12 mouse cellular contexts compared by ENCODE assay signal in genomic region chr2:106747342-106747741, GRCm38 (mm10). TPM values are rescaled to one million over a fixed set of nuclear protein-coding genes. Genes with fewer than 3 reads are reported as not detected.
DNase-seq lines count a peak whose midpoint lies in the region; ATAC-seq and TF ChIP-seq lines count a peak whose summit lies in the region.
"Had no signal": no experiment of that assay in that cellular context is flagged by ENCODE, and none has a peak within 500 bp of the region (broad histone marks: within the 10 kb centered on the region; RNA-seq: fewer than 3 reads in every experiment).

No protein-coding gene starts in this region.

- no peak for DNase-seq in kidney, postnatal 14 days
- no peak for DNase-seq in neural tube, embryonic 10.5 days (ENCODE audit: extremely low spot score, low spot score)
- no peak for DNase-seq in hindbrain, embryonic 14.5 days (ENCODE audit: low spot score)
- no peak for DNase-seq in ovary, adult 18-20 months (ENCODE audit: low spot score)
- DNase-seq: adrenal gland, postnatal 36 days; cerebellum, adult 11 months; heart, postnatal 10 days had no signal

- H3K36me3 ChIP-seq in kidney, embryonic 14.5 days (ENCODE audit: control insufficient read depth, insufficient read depth, low read length): no peaks in the 10 kb centered on the region
- H3K36me3 ChIP-seq in neural tube, embryonic 12.5 days: 0 out of 2 replicates have a peak, but pooled peaks cover 3% of the 10 kb centered on the region
- 0 out of 2 replicates have a peak, but pooled peaks cover 3% of the 10 kb centered on the region for H3K36me3 ChIP-seq in hindbrain, embryonic 14.5 days (replicated peaks; ENCODE audit: control insufficient read depth, insufficient read depth)
- H3K36me3 ChIP-seq: limb, embryonic 15.5 days; midbrain, embryonic 12.5 days had no signal

- peak; percentile 69 for ATAC-seq in kidney, embryonic 14.5 days (ENCODE audit: low FRiP score, low TSS enrichment)
- peak; percentile 35; the same call in 1 of the 2 replicates for ATAC-seq in neural tube, embryonic 12.5 days (ENCODE audit: low FRiP score, low read depth)
- 0 out of 2 replicates have a peak, but pooled peaks have one; percentile 19 for ATAC-seq in hindbrain, embryonic 14.5 days (ENCODE audit: low FRiP score)

- TF ChIP-seq POLR2A in olfactory bulb, adult 2 months (IDR thresholded peaks at IDR 0.05; ENCODE audit: insufficient read depth, low read depth, low read length): no peak

- WGBS in kidney, embryonic 14.5 days: 64% methylated on average over 4 of the region's 4 CpGs
- 75% methylated on average over 4 of the region's 4 CpGs for WGBS in neural tube, embryonic 12.5 days
- WGBS in hindbrain, embryonic 14.5 days: 71% methylated on average over 4 of the region's 4 CpGs
- 36% methylated on average over 4 of the region's 4 CpGs for WGBS in olfactory bulb, adult 2 months

- H3K9me3 ChIP-seq in kidney, embryonic 14.5 days (ENCODE audit: control insufficient read depth, low read length): no peaks in the 10 kb centered on the region
- no peaks in the 10 kb centered on the region for H3K9me3 ChIP-seq in neural tube, embryonic 12.5 days
- no peaks in the 10 kb centered on the region for H3K9me3 ChIP-seq in hindbrain, embryonic 14.5 days (ENCODE audit: control insufficient read depth, low read length)
- H3K9me3 ChIP-seq: limb, embryonic 15.5 days; midbrain, embryonic 12.5 days had no signal

- no peak overlapping the region for H3K4me2 ChIP-seq in kidney, embryonic 14.5 days (replicated peaks; ENCODE audit: low read depth, low read length)
- no peak overlapping the region for H3K4me2 ChIP-seq in neural tube, embryonic 12.5 days (replicated peaks)
- H3K4me2 ChIP-seq in hindbrain, embryonic 14.5 days (replicated peaks): no peak overlapping the region
- H3K4me2 ChIP-seq: limb, embryonic 15.5 days; midbrain, embryonic 12.5 days had no signal

- no peak overlapping the region for H3K9ac ChIP-seq in kidney, embryonic 14.5 days (ENCODE audit: low read depth, low read length)
- no peak overlapping the region for H3K9ac ChIP-seq in neural tube, embryonic 12.5 days
- H3K9ac ChIP-seq in hindbrain, embryonic 14.5 days: no peak overlapping the region
- H3K9ac ChIP-seq: limb, embryonic 15.5 days; midbrain, embryonic 12.5 days had no signal

- no peak for TF ChIP-seq CTCF in olfactory bulb, adult 2 months (IDR thresholded peaks at IDR 0.05; ENCODE audit: insufficient read depth, low read depth, low read length)

- no peak overlapping the region for H3K4me3 ChIP-seq in kidney, embryonic 14.5 days (ENCODE audit: low read length)
- no peak overlapping the region for H3K4me3 ChIP-seq in neural tube, embryonic 12.5 days
- no peak overlapping the region for H3K4me3 ChIP-seq in hindbrain, embryonic 14.5 days (replicated peaks; ENCODE audit: low read length)
- no peak overlapping the region for H3K4me3 ChIP-seq in olfactory bulb, adult 2 months (ENCODE audit: insufficient read depth, low read depth, low read length)
- H3K4me3 ChIP-seq: limb, embryonic 15.5 days; midbrain, embryonic 12.5 days had no signal

- H3K4me1 ChIP-seq in kidney, embryonic 14.5 days (ENCODE audit: control insufficient read depth, insufficient read depth, low read length): peaks cover 6% of the 10 kb centered on the region; the same call in 1 of the 2 replicates
- peaks cover 24% of the 10 kb centered on the region for H3K4me1 ChIP-seq in neural tube, embryonic 12.5 days
- peaks cover 12% of the 10 kb centered on the region; the same call in 1 of the 2 replicates for H3K4me1 ChIP-seq in hindbrain, embryonic 14.5 days (replicated peaks; ENCODE audit: control insufficient read depth, insufficient read depth, low read length)
- H3K4me1 ChIP-seq in olfactory bulb, adult 2 months (ENCODE audit: control insufficient read depth, insufficient read depth, low read length): peaks cover 7% of the 10 kb centered on the region
- H3K4me1 ChIP-seq: limb, embryonic 15.5 days had no signal

- H3K27me3 ChIP-seq in kidney, embryonic 14.5 days (ENCODE audit: control insufficient read depth, insufficient read depth, low read length): no peaks in the 10 kb centered on the region
- H3K27me3 ChIP-seq in neural tube, embryonic 12.5 days (replicated peaks): no peaks in the 10 kb centered on the region
- H3K27me3 ChIP-seq in hindbrain, embryonic 14.5 days (ENCODE audit: control insufficient read depth, insufficient read depth, low read length): no peaks in the 10 kb centered on the region
- H3K27me3 ChIP-seq: limb, embryonic 15.5 days; midbrain, embryonic 12.5 days had no signal

- H3K27ac ChIP-seq in kidney, embryonic 14.5 days (ENCODE audit: low read depth, low read length): no peak overlapping the region
- no peak overlapping the region for H3K27ac ChIP-seq in neural tube, embryonic 12.5 days
- H3K27ac ChIP-seq in hindbrain, embryonic 14.5 days: no peak overlapping the region
- H3K27ac ChIP-seq in olfactory bulb, adult 2 months (ENCODE audit: insufficient read depth, low read depth, low read length): peak overlapping the region; percentile 61; the same call in 1 of the 2 replicates
- H3K27ac ChIP-seq: limb, embryonic 15.5 days; midbrain, embryonic 12.5 days had no signal

RNA-seq across cellular contexts. Expression of gene Mpped2, which starts 54.3 kb away (rescaled TPM):
- polyA plus RNA-seq in kidney, embryonic 14.5 days (2014; fragmentation: Nextera tagmentation; extraction: Ambion mirVana): 29.5 and 36.7 TPM in 2 replicates
- polyA plus RNA-seq in neural tube, embryonic 12.5 days (2016; fragmentation: Nextera tagmentation; extraction: Ambion mirVana): 144 and 147 TPM in 2 replicates
- 138 and 149 TPM in 2 replicates for polyA plus RNA-seq in hindbrain, embryonic 14.5 days (2014; fragmentation: Nextera tagmentation; extraction: Ambion mirVana)
- polyA plus RNA-seq in olfactory bulb, adult 2 months (2012; ENCODE audit: insufficient read depth, insufficient read length, low replicate concordance, missing spikeins): not detected in 2 replicates

Comparison
In these comparisons a context has a peak if more than half of its experiments do, and no peak if none do; other contexts are left out.
1. ATAC-seq: peak in every context shown above with its lines; median percentile 69 in kidney, embryonic 14.5 days; 35 in neural tube, embryonic 12.5 days; 19 in hindbrain, embryonic 14.5 days.